Mouse (Mus musculus) liver, embryonic 14 days (tissue): ENCODE measurements around the gene Atp12a. TPM values are rescaled to one million over a fixed set of nuclear protein-coding genes. Genes with fewer than 3 reads are reported as not detected.

Source experiments
- polyA plus RNA-seq: library from polyadenylated mRNA; depleted of rRNA; stranded (reverse); fragments of >200 nt; gene quantifications from 2 replicates; pipeline ENCODE4 v1.2.3, GENCODE M21; 2012; rRNA removed

Gene Atp12a
- not detected in 2 replicates for polyA plus RNA-seq

GRCm38 (mm10) chr14:56364711-56365237, at the start of gene Atp12a:
Atp12a (plus strand) TSS chr14:56365068.

GRCm38 (mm10) chr14:56402311-56403071, 37.6 kb downstream of the Atp12a start, which contains the start of gene Rnf17:
Rnf17 (plus strand) TSS chr14:56402581.

Other genes starting within 250 kb of the Atp12a start
- gene Gzme, start 244.4 kb upstream of the Atp12a start, polyA plus RNA-seq: 0.06 TPM in 1 of 2 replicates, not detected in the other
- gene Gzmd, start 232.5 kb upstream of the Atp12a start, polyA plus RNA-seq: 0.12 TPM in 1 of 2 replicates, not detected in the other
- gene Gzmg, start 205.5 kb upstream of the Atp12a start, polyA plus RNA-seq: 0.03 and 0.05 TPM in 2 replicates
- not detected in 2 replicates for gene Gzmn, start 190.5 kb upstream of the Atp12a start, polyA plus RNA-seq
- gene Gzmf, start 153.7 kb upstream of the Atp12a start, polyA plus RNA-seq: 0.03 and 0.17 TPM in 2 replicates
- 0.03 TPM in 1 of 2 replicates, not detected in the other for gene Gzmc, start 130.4 kb upstream of the Atp12a start, polyA plus RNA-seq
- 0.05 and 0.06 TPM in 2 replicates for gene Gzmb, start 102.8 kb upstream of the Atp12a start, polyA plus RNA-seq
- gene Rnf17, start 37.5 kb downstream of the Atp12a start, polyA plus RNA-seq: 0.92 and 1.1 TPM in 2 replicates
- gene Cenpj, start 210.4 kb downstream of the Atp12a start, polyA plus RNA-seq: 4.0 and 4.5 TPM in 2 replicates
- 1.9 and 2.0 TPM in 2 replicates for gene Parp4, start 210.6 kb downstream of the Atp12a start, polyA plus RNA-seq